In genomic region chr12:109948434-109948984, GRCm38 (mm10) we compare ENCODE assay signal across 10 mouse cellular contexts.
A peak's percentile ranks its signal among the peaks of the same experiment; 100 is the strongest.
DNase-seq lines count a peak whose midpoint lies in the region; ATAC-seq and TF ChIP-seq lines count a peak whose summit lies in the region.
"Had no signal": no experiment of that assay in that cellular context is flagged by ENCODE, and none has a peak within 500 bp of the region (broad histone marks: within the 10 kb centered on the region; RNA-seq: fewer than 3 reads in every experiment).

No protein-coding gene starts in this region.

- H3K27me3 ChIP-seq in forebrain, postnatal 0 days (ENCODE audit: insufficient read depth, low read length) = no peaks in the 10 kb centered on the region
- H3K27me3 ChIP-seq in heart, embryonic 11.5 days (ENCODE audit: control insufficient read depth, insufficient read depth, low read length) = no peaks in the 10 kb centered on the region; the same call in 1 of the 2 replicates

- H3K27ac ChIP-seq in forebrain, postnatal 0 days (ENCODE audit: low read depth, low read length) = no peak overlapping the region
- no peak overlapping the region for H3K27ac ChIP-seq in heart, embryonic 11.5 days (ENCODE audit: low read depth, low read length)

- no peak overlapping the region for H3K4me3 ChIP-seq in forebrain, postnatal 0 days (ENCODE audit: low read depth, low read length)
- no peak overlapping the region for H3K4me3 ChIP-seq in heart, embryonic 11.5 days (ENCODE audit: low read depth, low read length)
- H3K4me3 ChIP-seq: megakaryocyte, embryonic 14.5 days had no signal

- no peaks in the 10 kb centered on the region for H3K9me3 ChIP-seq in forebrain, postnatal 0 days (ENCODE audit: low read length)
- no peaks in the 10 kb centered on the region for H3K9me3 ChIP-seq in heart, embryonic 11.5 days (replicated peaks; ENCODE audit: control insufficient read depth, low read length)
- H3K9me3 ChIP-seq: megakaryocyte, embryonic 14.5 days had no signal

- no peaks in the 10 kb centered on the region for H3K36me3 ChIP-seq in forebrain, postnatal 0 days (ENCODE audit: insufficient read depth)
- H3K36me3 ChIP-seq in heart, embryonic 11.5 days (ENCODE audit: control insufficient read depth, insufficient read depth, low read length) = no peaks in the 10 kb centered on the region

- ATAC-seq in forebrain, postnatal 0 days = peak; percentile 75; the same call in 1 of the 2 replicates
- no peak for ATAC-seq in heart, embryonic 11.5 days (replicated peaks; ENCODE audit: insufficient number of reproducible peaks, low FRiP score, low TSS enrichment)
- ATAC-seq in monocyte, adult 5-6 weeks (replicated peaks; ENCODE audit: insufficient number of reproducible peaks, low FRiP score, low TSS enrichment, poor library complexity, severe bottlenecking) = no peak
- ATAC-seq in megakaryocyte, adult 5-6 weeks (ENCODE audit: poor library complexity, severe bottlenecking) = no peak

- no peak overlapping the region for H3K9ac ChIP-seq in forebrain, postnatal 0 days
- H3K9ac ChIP-seq in heart, embryonic 11.5 days (ENCODE audit: low read depth, low read length) = no peak overlapping the region

- peak; percentile 99 for DNase-seq in ES-CJ7 (ENCODE audit: low read depth, low spot score)
- peak; percentile 22 for DNase-seq in brain, embryonic 18.5 days (ENCODE audit: low read depth, low spot score)
- DNase-seq in forebrain, postnatal 0 days = peak; percentile 18
- peak; percentile 77 for DNase-seq in mesoderm, embryonic 11.5 days (ENCODE audit: low read depth, low spot score)
- no peak for DNase-seq in frontal cortex, postnatal 10 days (ENCODE audit: low spot score in 2 of 2)
- DNase-seq: right cerebral cortex, postnatal 25 days had no signal

- H3K4me1 ChIP-seq in forebrain, postnatal 0 days (ENCODE audit: insufficient read depth) = no peaks in the 10 kb centered on the region
- H3K4me1 ChIP-seq in heart, embryonic 11.5 days (ENCODE audit: control insufficient read depth, insufficient read depth, low read length) = peaks cover 4% of the 10 kb centered on the region

- peak; percentile 24; the same call in 1 of the 2 replicates for TF ChIP-seq CTCF in forebrain, postnatal 0 days (IDR thresholded peaks at IDR 0.05; ENCODE audit: low read depth)

- WGBS in forebrain, postnatal 0 days = 16% methylated on average over 16 of the region's 16 CpGs
- whole genome bisulfite sequencing in heart, embryonic 11.5 days (ENCODE audit: insufficient replicate concordance) = 33% methylated on average over 16 of the region's 16 CpGs

- H3K4me2 ChIP-seq in forebrain, postnatal 0 days (ENCODE audit: low read depth) = no peak overlapping the region
- H3K4me2 ChIP-seq in heart, embryonic 11.5 days = no peak overlapping the region

Comparison
In these comparisons a context has a peak if more than half of its experiments do, and no peak if none do; other contexts are left out.
1. DNase-seq: peak in ES-CJ7 (single experiment), brain, embryonic 18.5 days (single experiment), forebrain, postnatal 0 days (single experiment) and mesoderm, embryonic 11.5 days (single experiment); none in frontal cortex, postnatal 10 days (0 of 2).